Mouse (Mus musculus): Measurements from ENCODE around the gene Gm20920. TPM values are rescaled to one million over a fixed set of nuclear protein-coding genes. Genes with fewer than 3 reads are reported as not detected.
"Not testable (repeated sequence)": the region's sequence is repeated elsewhere in the genome, so short reads cannot be mapped to it uniquely, and the experiment has no call there.

Gene Gm20920
- total RNA-seq (2015), result not detected in 2 replicates
- not detected in 2 replicates for total RNA-seq (2017)

DNA sequence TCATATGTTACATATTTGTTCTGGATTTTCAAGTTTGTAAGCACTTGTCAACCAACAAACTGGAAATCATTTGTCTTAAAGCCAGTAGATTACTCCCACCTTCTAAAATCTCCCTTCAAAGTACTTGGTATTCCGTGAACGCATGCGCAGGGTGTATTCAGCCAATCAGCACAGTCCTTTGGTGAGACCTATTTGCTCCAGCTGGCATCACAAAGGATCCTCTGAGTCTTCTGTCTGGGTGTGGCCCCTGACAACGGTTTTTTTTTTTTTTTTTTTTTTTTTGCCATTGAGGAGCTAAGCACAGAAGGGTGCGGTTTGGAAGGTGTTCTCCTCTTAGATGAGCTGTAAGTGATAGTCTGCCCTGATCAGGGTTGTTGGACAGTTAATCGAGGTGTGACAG lies at the start of gene Gm20920:
Gene Gm20920 (plus strand): TSS at position 301 of the 400 bp plus-strand sequence.
- ATAC-seq (ENCODE audit: poor library complexity, severe bottlenecking), result not testable (repeated sequence)
